Mouse (Mus musculus) testis, postnatal 10 days (tissue): ENCODE measurements at regions not wholly inside any gene's neighbourhood (a gene's known extent, or its start where the extent isn't known, plus 50 kb on each side); places are given as distances from the start of the nearest gene placed in this dataset.

Source experiments
- DNase-seq: peaks from one replicate; pipeline ENCODE4 v3.0.0; 2021; ENCODE audit warnings: low spot score

DNA sequence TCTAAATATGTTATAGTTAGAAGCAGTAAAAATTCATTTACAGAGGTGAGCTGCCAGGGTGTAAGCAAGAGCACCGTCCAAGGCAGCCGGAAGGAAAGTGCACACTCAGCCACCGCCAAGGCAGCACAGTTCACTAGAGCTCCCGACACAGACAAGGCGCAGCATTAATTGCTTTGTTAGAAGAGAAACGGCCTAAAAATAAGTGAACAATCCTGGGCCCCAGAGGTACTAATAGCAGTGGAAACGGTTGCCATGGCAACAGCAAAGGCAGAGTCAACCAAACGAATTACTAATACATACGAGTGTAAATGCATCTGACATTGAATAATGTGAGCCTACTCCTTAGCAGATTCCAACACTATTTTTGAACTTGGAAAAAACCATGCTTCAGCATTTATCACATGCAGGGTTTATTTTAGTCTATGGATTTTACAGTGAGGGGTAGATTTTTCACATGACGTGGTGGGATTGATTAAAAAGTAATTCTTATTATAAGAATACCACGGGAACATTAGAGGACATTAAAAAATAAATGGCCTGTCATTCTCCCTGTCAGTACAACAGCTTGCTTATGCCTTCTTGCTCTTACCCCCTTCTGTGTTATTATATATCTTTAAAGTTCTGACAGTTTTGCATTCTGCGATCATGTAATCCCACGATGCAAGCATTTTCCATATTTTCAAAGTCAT, 62.5 kb downstream of the Cavin4 start:
- DNase-seq, result no peak

DNA sequence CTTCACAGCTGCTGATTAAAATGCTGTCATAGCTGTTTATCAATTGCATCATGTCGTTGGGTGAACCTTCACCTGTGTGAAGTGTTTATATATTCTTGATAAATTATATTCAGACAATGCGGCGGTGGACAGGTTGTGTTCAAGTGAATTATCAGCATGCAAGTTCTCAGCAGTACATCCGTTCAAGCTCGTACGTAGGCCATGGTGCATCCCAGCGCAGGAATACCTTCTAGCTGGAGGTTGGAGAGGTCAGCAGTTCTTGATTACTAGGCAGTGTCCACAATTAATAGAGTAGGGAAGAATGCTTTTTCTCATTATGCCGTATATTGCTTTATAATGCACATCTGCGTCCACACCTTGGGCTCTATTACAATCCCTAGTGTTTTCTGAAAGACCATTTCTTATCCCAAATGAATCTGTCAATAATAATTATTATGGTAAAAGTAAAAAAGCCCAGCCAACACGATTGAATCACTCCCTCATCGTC, 63.1 kb downstream of the Cavin4 start:
- no peak for DNase-seq

DNA sequence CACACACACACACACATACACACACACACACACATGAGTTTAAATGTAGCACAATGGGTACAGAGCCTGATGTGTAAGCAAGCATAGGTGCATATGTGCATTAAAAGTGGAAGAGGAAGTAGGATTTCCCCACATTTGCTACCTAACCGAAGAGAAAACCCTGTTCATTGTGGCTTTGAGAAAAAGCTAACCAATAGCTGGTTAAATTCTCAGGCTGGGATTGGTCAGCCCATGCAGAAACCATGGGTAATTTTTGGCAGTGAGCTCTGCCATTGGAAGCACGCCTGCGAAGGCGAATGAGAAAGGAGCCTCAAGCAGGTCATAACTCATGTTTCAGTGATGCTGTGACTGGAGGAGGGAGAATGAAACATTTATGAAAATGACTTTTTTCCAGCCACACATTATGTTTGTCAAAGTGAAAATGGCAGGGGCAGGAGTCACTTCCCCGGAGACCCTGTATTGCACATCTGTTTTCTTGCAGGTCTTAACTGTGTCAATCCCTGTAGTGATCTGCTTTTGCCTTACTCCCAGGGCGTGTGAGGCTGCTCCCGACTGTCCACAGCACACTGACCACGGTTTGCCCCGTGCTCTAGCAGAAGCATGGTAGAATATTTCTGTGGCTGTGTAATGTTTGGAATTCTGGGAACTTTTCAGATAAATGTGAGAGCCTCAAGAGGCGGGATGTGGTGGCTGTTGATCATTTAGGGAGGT, 71.7 kb downstream of the Cavin4 start:
- no peak for DNase-seq

DNA sequence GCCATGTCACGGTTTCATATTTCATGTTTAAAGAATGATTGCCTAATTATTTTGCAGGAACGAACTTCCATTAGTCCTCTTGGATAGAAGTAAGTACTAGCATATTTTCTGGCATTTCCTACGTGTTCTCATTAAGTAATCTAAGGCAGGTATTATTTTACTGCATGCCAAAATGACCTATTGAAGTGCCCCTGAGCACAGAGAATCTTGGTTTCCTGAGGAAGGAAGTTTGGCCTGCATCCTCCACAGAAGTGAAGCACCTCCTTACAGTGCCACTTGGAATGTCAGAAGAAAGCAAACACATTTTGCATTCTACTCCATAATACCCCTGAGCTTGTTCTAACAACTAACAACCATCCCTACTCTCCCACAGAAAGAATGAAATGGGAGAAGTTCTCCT, 82.9 kb downstream of the Cavin4 start:
- DNase-seq, result no peak

DNA sequence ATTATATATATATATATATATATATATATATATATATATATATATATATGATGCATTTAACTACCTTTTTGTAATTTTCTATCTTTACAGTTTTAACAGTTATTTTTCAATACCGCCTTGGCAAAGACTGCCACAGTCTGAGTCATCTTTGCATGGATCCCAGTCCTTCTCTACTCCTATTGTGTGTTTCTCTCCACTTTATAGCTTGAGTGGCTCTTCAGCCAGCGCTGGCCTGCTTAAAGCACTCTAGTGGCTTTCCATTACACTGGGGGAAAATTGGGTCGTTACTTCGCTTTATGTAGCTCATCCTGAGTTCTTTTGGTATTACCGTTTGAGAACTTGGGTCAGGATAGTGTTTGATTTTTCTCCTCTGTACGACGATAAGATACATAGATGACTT, 86.3 kb downstream of the Cavin4 start:
- no peak for DNase-seq

DNA sequence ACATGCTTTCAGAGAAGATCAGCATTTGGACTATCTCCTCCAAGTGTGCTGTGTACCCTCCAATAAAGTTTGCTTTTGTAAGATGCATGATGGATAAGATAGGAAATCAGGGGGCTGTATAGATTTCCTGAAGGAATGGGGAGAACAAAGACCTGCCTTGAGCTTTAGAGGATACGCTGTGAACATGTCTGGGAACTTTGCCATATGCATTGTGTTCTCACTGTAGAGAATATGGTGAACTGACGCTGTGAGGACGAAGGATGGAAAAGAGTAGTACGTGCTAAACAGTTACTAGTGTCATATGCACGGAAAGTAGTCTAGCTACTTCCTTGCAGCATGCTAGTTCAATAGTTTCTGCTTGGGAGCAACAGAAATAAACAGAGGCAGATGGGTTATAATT, 86.8 kb downstream of the Cavin4 start:
- no peak for DNase-seq

DNA sequence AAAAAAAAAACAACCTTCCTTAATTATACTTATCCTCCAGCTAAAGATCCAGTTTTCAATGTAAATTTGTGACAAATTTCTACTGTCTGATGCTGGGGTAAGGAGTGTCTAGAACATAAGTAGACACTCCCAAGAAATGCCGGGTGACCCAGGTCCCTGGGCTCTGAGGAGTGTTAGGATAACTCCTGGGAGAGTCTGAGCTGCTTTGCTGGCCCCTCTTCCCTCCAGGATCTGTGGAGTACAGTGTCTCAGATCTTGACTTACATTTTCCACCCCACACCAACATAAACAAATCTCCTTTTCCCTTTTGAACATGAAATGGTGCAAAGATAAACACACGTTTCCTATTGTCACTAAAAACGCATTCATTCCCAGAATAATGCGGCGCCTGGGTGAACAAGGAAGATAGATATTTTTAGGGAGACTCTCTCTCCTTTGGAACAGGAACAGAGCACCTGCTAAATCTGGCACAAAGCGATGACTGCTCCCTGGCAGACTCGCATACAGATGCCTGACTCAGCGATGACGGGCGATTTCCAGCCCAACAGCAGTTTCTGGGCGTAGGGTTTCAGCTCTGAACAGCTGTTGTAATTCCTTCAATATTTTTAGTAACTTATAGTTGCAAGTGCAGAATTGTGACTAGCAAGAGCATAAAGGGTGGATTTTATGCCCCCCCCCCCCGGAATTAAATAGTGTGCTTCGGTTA, 91.3 kb downstream of the Cavin4 start:
- DNase-seq, result no peak

DNA sequence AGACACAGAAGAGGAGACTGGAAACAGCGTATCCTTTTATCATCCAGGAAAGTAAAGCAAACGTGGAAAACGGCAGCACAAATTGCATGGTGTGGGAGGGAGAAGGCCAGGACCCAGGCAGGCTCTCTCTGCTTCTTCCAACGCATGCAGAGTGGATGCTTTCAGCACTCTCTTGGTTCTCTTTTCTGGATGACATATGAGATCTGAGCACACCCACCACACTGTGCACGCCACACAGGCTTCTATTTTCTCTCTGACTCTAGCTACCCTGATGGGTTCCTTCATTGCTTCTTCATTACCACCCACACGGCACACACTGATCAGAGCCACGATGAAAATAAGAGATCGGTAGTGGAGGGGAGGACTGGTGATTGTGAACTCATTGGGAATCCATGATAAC, 97.3 kb downstream of the Cavin4 start:
- DNase-seq, result no peak

DNA sequence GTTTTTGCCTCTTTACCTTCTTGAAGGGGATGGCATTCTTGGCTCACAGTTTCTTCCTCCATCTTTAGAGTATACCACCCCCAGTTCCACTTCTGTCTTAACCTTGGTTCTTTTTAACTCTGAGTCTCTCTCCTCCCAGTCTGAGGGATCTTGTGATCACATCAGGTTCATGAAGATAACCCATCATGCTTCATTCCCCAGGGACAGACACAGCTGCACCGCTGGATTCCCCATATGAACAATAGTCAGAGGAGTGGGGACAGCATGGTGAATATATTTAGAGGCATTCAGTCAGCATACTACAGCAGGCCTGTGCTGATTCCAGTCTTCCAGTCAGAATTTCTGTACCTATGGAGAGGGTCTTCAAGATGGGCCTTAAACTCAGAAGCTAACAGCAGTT, 103.1 kb downstream of the Cavin4 start:
- no peak for DNase-seq

DNA sequence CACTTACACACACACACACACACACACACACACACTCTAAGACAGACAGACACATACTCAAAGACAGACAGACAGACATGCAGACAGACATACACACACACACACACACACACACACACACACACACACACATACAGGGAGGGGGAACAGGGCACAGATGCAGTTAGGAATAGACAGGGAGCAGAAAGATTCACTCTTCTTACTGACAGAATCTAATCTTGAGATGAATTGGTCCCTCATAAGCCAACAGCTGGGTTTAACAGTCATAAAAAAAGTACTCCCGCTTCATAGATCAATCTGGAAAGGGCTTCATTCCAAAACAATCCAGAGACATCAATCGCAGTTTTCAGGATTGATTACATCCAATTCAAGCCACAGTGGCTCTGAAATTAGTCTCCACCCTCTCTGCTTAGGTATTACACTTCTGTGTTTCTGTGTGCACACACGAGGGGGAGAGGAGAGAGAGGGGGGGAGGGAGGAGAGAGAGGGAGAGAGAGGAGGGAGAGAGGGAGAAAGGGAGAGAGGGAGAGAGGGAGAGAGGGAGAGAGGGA, 107.2 kb downstream of the Cavin4 start:
- DNase-seq, result no peak

DNA sequence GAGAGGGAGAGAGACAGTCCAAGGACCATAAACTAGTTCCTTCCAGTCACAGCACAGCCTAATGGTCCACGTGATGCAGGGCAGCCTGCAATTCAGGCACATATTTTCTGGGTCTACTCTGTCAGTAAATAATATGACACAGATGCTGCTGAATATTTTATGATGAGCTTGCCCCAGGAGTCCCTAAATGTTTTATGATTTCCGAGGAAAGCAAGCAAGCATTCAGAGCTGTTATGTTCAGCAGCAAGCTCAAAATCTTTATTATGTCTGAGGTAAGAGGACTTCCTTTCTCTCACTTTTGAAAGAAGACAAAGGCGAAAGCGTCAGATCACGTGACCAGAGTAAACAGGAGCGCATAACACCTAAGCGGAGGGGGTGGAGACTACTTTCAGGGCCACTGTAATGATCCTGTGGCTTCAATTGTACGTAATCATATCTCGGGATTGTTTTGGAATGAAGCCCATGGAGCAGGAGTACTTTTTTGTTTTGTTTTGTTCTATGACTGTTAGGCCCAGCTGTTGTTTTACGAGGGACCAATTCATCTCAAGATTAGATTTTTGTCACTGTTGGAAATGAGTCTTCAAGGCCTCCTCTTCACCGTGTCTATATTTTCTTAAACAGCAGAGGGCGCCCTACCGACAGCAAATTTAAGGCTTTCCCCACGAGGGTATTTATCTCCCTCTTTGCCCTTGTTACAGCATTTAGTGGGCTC, 107.8 kb downstream of the Cavin4 start:
- peak; percentile 58 for DNase-seq

DNA sequence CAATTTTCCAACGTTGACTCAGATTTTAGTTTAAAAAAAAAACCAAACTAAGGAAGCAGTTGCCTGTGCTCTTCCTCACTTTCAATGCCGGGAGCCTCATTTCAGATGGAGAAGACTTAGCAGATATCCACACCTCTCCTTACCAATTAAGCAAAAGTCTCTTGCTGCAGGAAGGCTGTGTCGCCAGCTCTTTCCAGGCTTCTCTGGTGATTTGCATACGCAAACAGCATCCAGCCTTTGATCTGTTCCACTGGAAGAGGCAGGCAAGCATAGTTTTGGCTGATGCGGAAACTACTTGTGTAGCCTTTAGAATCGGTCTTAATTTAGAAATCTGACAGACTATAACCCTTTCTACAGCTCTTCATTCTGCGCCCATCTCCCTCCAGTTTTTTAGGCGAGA, 108.5 kb downstream of the Cavin4 start:
- DNase-seq, result no peak

DNA sequence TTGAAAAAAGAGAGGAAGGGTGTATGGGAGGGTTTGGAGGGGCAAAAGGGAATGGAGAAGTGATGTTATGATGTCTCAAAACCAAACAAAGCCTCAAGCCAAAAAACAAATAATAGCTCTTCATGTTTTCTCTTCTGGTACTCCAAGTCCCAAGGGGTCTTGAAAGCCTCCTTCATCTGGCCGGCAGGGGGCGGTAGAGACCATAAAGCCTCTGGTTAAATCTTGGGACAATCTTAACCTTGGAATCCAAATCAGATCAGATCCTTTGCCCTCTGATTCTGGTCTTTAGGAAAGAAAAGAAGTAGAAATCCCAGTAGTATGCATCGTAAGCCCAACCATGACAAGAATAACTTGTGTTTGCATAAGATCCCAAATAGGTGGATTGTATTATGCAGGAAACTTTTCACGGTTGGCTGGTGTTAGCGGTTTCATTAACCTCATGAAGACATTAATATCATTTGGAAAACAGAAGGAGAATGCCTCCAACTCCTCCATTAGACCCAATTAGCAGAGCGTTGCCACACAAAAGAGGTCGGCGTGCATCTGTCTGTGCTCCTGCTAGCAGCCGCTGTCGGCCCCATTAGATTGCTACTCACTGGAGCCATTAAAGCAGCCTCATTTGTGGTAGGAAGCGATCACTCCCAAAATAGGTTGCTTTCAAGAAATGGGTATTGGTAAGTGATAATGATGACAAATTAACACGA, 116.0 kb downstream of the Cavin4 start:
- peak; percentile 81 for DNase-seq

DNA sequence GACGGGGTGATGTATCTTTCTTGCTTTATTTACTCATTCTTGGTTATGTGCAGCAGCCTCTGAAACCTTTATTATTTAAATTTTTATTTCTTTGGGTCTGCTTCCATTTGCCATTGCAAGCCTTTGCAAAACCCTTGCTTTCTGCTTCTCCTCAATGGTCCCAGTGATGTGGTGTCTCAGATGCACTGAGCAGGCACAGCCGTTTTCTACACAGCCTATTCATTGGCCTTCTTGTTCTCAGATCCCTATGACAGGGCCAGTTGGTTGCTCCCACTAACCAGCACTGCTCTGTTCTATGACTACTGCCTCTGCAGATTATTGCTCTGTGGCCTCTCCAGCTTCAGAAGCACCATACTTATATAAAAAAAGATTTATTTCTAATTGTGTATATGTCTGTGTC, 116.6 kb downstream of the Cavin4 start:
- no peak for DNase-seq

DNA sequence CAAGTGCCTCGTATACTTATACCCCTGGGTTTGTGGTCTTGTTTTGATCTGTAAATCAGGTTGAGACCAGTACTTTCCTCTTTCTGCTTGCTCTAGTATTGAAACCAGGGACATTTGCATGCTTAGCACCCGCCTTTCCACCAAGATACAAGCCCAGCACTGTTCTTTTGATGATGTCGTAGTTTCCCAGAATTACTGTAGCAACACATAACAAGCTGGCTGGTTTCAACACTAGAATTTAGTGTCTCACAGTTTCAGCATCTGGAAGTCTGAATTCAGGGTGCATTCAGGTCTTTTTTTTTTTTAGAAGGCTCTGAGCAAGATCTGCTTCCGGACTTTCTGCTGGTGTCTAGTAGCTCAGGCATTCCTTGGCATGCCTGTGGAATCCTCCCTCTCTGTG, 117.8 kb downstream of the Cavin4 start:
- DNase-seq, result no peak

DNA sequence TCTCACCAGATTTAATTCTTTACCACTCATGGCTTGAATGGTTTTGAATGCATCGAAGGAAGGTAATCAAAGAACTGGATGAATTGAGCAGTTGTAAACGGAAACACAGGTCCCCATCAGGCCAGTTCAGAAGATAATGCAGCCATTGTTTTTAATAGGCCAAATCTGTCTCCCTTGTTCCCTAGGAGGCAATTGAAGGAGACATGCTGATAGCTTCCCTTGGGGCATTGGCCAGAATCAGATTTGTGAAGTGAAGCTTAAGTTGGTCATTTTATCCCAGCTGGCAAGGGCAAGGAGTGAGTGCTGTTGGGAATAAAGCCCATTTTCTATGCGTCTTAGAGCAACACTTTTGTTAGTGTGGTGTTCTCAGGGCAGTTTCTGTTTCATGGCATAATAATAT, 119.4 kb downstream of the Cavin4 start:
- DNase-seq, result no peak

DNA sequence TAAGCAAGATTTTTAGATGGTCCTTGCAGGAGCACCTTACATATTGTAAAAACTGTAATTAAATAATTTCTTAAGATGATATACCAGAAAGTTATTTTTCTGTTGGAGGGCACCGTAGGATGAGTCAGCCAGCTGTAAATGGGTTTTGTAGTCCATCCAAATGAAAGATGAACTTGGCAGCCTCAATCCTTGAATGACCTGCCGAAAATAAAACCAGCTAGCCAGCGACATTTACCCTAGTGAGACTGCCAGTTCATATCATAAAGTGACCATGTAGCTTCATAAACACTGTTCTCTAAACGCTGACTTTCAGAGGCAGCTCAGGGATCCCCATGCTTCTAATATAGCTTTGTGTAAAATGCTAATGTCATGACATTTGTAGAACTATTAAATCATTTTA, 127.8 kb downstream of the Cavin4 start:
- DNase-seq, result no peak

DNA sequence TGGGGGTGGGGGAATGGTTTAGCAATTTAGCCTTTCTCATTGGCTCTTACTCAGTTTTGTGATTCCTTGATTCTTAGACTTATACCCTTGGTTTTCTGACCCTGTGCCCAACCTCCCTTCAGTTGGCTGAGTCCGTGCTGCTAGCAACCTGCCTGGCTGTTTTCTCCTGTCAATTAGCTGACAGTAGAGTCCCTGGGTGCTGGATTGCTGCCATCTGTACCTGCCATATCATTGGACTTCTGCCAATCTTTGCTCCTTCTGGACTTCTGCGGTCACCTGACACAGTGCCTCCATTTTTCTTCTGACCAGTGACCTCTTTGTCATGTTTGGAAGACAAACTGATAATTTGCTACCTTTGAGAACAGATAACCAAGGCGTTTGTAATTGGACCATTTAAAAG, 140.5 kb downstream of the Cavin4 start:
- no peak for DNase-seq

DNA sequence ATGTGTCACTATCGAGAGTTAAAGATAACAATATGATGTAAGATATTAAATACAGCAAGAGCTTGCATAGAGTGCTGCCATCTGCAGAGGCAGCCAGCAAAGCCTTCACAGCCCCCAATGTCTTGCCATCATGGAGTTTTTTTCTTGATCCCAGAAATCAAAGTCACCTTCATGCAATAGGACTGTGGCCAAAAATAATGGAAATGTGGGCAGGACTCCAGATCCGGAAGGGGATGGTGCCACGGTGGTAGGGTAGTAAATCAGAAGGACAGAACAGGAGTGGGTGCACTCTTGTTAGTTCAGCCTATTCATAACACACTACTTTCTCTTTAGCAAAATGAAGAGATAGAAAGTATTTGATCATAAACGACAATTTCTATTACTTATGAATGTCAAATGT, 145.3 kb downstream of the Cavin4 start:
- no peak for DNase-seq

DNA sequence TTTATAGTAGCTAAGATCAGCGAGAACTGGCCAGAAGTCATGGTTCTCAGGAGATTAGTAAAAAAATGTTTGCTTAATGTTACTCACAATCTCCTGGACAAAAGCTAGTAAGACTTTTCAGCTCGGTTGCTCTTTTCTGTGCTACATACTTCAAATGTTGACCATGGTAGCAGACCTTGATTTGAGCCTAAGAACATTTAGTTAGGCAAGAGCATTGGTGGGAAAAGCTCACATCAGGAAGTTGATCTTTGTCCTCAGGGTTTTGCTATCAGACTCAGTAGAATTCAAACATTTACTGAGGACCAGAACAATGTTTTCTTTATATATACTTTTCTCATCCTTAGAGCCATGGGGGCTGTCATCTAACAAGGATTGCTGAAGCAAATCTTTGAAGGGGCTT, 170.4 kb downstream of the Cavin4 start:
- no peak for DNase-seq

DNA sequence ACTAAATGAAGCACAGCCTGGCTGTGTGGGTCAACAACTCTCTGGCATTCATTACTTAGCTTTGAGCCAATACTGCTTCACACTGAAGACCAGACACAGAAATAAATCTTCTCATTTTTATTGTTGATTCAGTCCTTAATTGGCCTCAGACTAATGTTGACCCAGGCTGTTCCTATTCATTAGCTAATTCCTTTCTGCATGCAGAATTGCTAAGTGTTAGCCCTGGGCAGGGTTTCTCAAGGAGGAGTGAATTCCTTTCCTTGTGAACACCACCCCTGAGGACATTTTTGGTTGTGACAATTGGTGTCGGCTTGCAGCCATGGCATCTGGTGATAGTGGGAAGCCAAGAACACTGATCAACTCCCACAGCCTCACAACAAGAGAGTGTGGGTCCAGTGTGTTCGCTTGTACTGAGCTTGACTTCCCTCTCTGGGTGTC, 179.5 kb downstream of the Cavin4 start:
- DNase-seq, result peak; percentile 54

DNA sequence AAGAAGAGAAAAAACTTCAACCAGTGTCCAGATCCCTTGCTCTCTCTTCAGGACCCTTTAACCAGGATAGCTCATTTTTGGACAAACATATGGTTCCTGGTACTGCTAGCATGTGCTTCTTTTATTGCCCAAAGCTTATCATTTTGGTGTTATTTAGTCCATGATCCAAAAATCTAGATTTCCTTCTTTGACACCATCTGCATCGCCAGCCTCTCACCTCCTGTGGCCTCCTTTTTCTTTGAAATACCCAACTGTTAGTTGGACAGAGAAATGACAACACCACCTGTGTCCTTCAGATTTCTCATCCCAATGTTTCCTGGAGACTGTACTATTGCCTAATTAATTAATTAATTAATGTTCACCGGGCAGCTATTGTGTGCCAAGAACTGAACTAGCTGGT, 188.0 kb upstream of the Plppr1 start:
- no peak for DNase-seq
